Mouse (Mus musculus) frontal cortex, adult 2 months (tissue): Measurements from ENCODE around the gene Klk12. TPM values are rescaled to one million over a fixed set of nuclear protein-coding genes. Genes with fewer than 3 reads are reported as not detected.

Source experiments
- DNase-seq, 2 experiments: peaks; one replicate each; pipeline ENCODE4 v3.0.0; 2022; ENCODE audit warnings: low spot score in 1 of 2; ENCODE audit errors: extremely low spot score in 1 of 2
- polyA plus RNA-seq: library from polyadenylated mRNA; depleted of rRNA; stranded (reverse); fragments of >200 nt; gene quantifications from 2 replicates; pipeline ENCODE4 v1.2.3, GENCODE M21; 2012; rRNA removed

Gene Klk12
- polyA plus RNA-seq, 1 experiment: not detected

- DNase-seq: no peak
Observed at GRCm38 (mm10) chr7:43789295-43789694, 20.6 kb downstream of the Klk12 start.

GRCm38 (mm10) chr7:43791591-43791990 is 22.9 kb downstream of the Klk12 start, which contains the start of gene Klk9:
Gene Klk9 (plus strand): TSS chr7:43791891.
- DNase-seq: no peak

DNA sequence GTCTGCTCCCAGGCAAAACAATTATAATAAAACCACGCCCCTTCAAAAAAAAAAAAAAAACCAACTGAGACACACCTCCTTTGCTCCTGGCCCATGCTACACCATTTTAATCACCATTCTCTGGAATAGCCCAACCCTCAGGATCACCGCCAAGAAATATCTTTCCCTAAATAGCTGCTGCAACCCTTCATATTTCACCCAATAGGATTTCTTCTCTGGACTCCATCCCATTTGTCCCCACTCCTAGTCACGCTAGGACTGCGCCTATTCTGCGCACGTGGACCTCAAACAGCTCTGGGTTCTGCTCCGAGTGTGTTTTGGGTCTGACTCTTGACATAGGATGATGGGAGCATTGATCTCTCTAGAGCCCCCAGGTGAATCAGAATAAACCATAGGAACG is 27.7 kb downstream of the Klk12 start:
- DNase-seq: no peak

DNA sequence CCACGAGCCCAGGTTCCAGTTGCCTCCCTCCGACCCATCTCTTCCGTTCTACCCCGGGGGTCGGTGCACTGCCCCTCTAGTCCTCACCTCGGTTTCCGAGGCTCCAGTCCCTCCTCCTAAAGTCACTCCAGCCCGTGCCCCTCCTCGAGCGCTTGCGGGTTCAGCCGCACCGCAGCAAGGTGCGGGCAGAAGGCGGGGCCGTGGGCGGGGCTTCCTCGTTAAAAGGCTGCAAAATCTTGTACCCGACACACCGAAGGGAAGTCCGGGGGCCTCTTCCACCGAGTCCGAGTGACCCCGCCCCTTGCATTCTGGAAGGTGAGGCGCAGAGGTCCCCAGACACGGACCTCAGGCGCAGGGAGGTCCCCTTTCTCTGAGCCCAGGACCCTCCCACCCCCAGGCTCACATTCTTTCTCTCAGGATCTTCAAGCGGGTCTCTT is 28.7 kb downstream of the Klk12 start, which contains the start of gene Klk8:
Klk8 (plus strand) TSS at position 245 of the 437 bp plus-strand sequence.
- no peak for DNase-seq

DNA sequence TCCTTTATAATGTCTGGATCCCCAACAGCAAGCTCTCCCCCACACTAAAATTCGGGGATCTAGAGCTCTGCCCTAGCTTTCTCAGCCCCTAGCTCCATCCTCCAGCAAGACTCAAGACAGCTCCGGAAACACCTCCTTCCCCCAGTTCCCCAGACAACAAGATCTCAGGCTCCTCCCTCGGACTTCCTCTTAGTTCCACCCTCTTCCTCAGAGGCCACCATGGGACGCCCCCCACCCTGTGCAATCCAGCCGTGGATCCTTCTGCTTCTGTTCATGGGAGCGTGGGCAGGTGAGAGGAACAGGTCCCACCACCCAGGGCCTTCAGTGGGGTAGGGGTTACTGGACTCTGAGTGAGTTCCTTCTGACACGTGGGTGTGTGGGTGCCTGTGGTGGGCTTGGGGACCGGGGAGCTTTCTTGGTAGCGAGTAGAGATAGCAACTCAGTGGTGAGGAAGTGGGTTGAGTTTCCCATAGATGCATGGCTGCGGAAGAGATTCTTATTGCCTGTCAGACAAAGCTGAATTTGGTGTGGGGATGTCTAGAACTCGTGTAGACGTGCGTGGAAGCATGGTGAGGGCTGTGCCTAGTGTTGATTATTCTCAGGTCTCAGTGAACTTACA is 29.3 kb downstream of the Klk12 start:
- no peak for DNase-seq

- DNase-seq: no peak
Observed at GRCm38 (mm10) chr7:43799876-43800275, 31.2 kb downstream of the Klk12 start.

- DNase-seq: no peak
Observed at GRCm38 (mm10) chr7:43810994-43811393, 42.3 kb downstream of the Klk12 start, which contains the start of gene Klk7. Gene Klk7 (plus strand): TSS chr7:43811294.

- no peak for DNase-seq
Observed at GRCm38 (mm10) chr7:43815211-43815610, 46.5 kb downstream of the Klk12 start.

GRCm38 (mm10) chr7:43816746-43817145 is 48.0 kb downstream of the Klk12 start:
- no peak for DNase-seq

DNA sequence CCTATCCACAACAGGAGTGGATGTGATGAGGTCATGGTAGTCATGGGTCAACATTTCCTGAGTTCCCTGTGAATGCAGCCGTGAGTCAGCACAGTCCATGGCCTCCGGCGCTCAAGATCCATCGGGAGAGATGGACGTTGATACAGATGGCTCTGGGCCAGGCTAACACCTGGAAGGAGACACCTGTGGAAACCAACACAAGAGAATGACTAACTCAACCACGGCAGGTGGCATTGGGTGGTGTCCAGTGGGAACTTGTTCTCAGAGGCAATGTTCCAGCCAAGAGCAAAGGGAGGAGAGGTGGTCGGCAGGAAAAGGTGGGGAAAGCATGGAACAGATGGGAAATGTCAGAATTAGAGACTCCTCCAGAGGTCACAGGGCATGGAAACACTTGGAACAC is 52.9 kb downstream of the Klk12 start:
- DNase-seq: no peak

Other genes with a start within 250 kb of the Klk12 start
- gene Cd33, start 224.5 kb upstream of the Klk12 start, polyA plus RNA-seq: 6.9 and 8.9 TPM in 2 replicates
- 9.3 and 9.5 TPM in 2 replicates for gene Zfp658, start 206.6 kb upstream of the Klk12 start, polyA plus RNA-seq
- 8.3 and 9.3 TPM in 2 replicates for gene Zfp719, start 189.3 kb upstream of the Klk12 start, polyA plus RNA-seq
- 0.11 and 0.16 TPM in 2 replicates for gene Zfp819, start 161.7 kb upstream of the Klk12 start, polyA plus RNA-seq
- not detected in 2 replicates for gene Ceacam18, start 134.2 kb upstream of the Klk12 start, polyA plus RNA-seq
- 0.84 and 1.2 TPM in 2 replicates for gene Siglece, start 108.7 kb upstream of the Klk12 start, polyA plus RNA-seq
- gene Ctu1, start 96.9 kb upstream of the Klk12 start, polyA plus RNA-seq: 9.2 and 9.4 TPM in 2 replicates
- gene Klk14, start 78.5 kb upstream of the Klk12 start, polyA plus RNA-seq: 0.08 TPM in 1 of 2 replicates, not detected in the other
- gene Klk13, start 56.3 kb upstream of the Klk12 start, polyA plus RNA-seq: 0.36 TPM in 1 of 2 replicates, not detected in the other
- gene Klk11, start 5.7 kb downstream of the Klk12 start, polyA plus RNA-seq: 0.08 TPM in 1 of 2 replicates, not detected in the other
- gene Klk10, start 12.1 kb downstream of the Klk12 start, polyA plus RNA-seq: 0.17 and 0.18 TPM in 2 replicates
- not detected in 2 replicates for gene Klk9, start 23.0 kb downstream of the Klk12 start, polyA plus RNA-seq
- 3.8 TPM in 2 replicates for gene Klk8, start 28.7 kb downstream of the Klk12 start, polyA plus RNA-seq
- not detected in 2 replicates for gene Klk7, start 42.4 kb downstream of the Klk12 start, polyA plus RNA-seq
- gene Klk6, start 55.6 kb downstream of the Klk12 start, polyA plus RNA-seq: 6.4 and 7.7 TPM in 2 replicates
- not detected in 2 replicates for gene Klk5, start 73.1 kb downstream of the Klk12 start, polyA plus RNA-seq
- gene Klk4, start 112.3 kb downstream of the Klk12 start, polyA plus RNA-seq: not detected in 2 replicates
- gene Klk15, start 164.8 kb downstream of the Klk12 start, polyA plus RNA-seq: not detected in 2 replicates
- gene Klk1b8, start 181.8 kb downstream of the Klk12 start, polyA plus RNA-seq: not detected in 2 replicates
- gene Klk1b1, start 197.9 kb downstream of the Klk12 start, polyA plus RNA-seq: not detected in 2 replicates
- gene Klk1b9, start 207.2 kb downstream of the Klk12 start, polyA plus RNA-seq: not detected in 2 replicates
- gene Klk1b11, start 227.0 kb downstream of the Klk12 start, polyA plus RNA-seq: not detected in 2 replicates
- not detected in 2 replicates for gene Klk1b26, start 243.3 kb downstream of the Klk12 start, polyA plus RNA-seq